Mouse (Mus musculus) fibroblast of lung, adult 2 months (primary cell): Measurements from ENCODE around the gene Cd8a.

Experiments used
- DNase-seq: peaks from one replicate; pipeline ENCODE4 v3.0.0-alpha.2; 2011; ENCODE audit warnings: low read depth

Gene Cd8a

GRCm38 (mm10) chr6:71371085-71371605 lies 2.1 kb upstream of the Cd8a start:
- DNase-seq, result no peak

GRCm38 (mm10) chr6:71372041-71372720 lies 1.0 kb upstream of the Cd8a start:
- no peak for DNase-seq

- DNase-seq, result no peak
Measured at GRCm38 (mm10) chr6:71374311-71374829, 1.1 kb downstream of the Cd8a start.

DNA sequence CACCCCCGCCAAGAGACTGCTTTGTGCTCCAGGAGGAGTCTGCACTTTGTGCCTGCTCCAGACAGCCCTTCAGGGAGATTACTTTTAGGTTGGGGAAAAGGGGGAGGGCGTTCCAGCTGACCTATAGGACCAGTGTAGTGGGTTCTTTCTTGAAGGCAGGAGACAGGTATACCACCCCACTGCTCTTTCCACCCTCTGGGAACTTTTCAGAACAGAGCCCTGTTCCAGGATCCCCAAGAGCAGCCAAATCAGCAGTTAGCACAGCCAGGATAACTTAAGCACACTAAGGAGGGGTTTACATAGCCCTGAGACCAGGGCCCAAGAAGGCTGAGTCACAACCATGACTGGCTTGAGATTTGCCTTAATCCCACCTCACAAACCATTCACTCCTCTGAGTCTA lies 1.7 kb downstream of the Cd8a start:
- no peak for DNase-seq

GRCm38 (mm10) chr6:71376711-71377110 lies 3.5 kb downstream of the Cd8a start:
- no peak for DNase-seq

DNA sequence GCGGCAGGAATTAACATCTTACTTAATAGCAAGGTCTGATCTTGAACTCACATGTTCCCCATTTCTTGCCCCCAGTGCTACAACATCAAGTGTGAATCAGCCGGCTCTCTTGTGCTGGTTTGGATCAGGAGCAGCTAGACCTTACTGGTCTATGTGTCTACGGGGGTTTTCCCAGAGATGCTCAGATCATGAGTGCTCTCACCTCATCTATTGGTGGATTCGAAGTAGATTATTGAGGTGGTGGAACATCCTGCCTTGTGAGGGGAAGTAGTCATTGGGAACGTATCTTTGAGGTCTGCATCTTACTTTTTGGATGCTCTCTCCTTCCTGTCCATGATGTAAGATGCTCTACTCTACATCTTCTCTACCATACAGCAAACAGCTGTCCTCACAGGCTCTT lies 8.4 kb downstream of the Cd8a start:
- no peak for DNase-seq

GRCm38 (mm10) chr6:71390496-71390895 lies 17.3 kb downstream of the Cd8a start:
- no peak for DNase-seq

- no peak for DNase-seq
Measured at GRCm38 (mm10) chr6:71396016-71396415, 22.8 kb downstream of the Cd8a start.

- no peak for DNase-seq
Measured at GRCm38 (mm10) chr6:71396761-71397160, 23.5 kb downstream of the Cd8a start.

DNA sequence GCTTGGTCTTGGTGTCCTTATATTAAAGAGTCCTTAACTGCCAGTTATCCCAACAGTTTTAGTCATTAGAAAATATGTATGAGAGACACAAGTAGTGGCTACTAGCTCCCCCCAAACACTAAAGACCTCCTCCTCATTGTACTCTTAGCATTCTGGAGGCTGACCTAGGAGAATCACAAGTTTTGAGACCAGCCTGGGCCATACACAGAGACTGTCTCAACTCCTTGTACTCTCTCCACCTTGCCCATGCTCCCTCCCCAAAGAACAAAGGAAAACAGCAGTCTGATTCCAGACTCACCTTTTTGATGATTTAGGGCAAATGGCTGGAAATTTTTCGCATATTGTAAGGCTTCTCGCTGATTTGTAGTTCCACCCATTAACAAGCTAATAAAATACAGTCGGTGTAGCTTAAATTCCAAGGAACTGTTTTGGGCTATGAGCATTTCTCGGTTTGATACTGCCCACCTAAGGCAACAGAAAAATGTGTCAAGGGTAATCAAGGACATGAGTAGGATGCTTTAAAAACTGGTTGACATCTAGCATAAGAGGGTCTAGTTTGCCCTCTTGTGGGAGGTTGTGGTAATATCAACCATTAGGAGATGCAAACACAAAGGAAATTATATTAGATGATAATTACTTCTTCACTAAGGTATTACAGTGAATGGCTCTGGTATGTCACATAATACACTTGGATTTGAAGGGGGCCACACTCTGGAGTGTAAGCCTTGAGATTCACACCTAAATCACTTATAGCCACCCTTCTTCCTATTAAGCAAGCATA lies 25.8 kb downstream of the Cd8a start:
- DNase-seq, result peak; percentile 13

GRCm38 (mm10) chr6:71414624-71415023 lies 41.4 kb downstream of the Cd8a start:
- DNase-seq, result no peak

GRCm38 (mm10) chr6:71415446-71415845 lies 42.2 kb downstream of the Cd8a start:
- DNase-seq, result no peak

- DNase-seq, result peak; percentile 89
Measured at GRCm38 (mm10) chr6:71418874-71419273, 45.6 kb downstream of the Cd8a start.

- DNase-seq, result no peak
Measured at GRCm38 (mm10) chr6:71420848-71421247, 47.6 kb downstream of the Cd8a start.

DNA sequence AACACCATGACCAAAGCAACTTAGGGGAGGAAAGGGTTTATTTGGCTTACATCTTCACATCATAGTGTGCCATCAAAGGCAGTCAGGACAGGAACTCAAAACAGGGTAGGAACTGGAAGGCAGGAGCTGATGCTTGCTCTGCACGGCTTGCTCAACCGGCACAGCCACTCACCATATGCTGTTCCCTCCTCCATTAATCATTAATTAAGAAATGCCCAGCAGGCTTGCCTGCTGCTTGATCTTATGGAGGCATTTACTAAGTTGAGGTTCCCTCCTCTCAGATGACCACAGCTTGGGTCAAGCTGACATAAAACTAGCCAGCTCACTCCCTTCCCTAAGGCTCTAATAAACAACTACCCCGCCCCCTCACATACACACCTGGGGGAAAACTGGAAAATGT lies 48.9 kb downstream of the Cd8a start:
- DNase-seq, result no peak

DNA sequence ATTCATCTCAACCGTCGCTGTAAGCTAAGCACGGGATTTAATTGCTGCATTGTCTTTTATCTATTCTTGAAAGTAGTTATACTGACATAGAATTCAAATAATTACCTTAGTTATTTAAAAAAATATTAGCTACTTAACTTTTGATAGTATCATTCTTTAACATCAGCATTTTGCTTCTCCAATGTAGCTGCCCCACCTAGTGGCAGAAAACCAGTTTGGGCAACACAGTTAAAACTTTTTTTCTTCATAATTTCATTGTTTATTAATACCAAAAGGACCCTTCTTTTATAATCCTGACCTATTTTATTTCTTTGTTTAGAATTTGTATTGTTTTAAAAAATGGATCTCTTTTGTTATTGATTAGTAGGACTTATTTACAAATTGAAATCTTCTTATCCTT lies 49.9 kb downstream of the Cd8a start:
- no peak for DNase-seq

DNA sequence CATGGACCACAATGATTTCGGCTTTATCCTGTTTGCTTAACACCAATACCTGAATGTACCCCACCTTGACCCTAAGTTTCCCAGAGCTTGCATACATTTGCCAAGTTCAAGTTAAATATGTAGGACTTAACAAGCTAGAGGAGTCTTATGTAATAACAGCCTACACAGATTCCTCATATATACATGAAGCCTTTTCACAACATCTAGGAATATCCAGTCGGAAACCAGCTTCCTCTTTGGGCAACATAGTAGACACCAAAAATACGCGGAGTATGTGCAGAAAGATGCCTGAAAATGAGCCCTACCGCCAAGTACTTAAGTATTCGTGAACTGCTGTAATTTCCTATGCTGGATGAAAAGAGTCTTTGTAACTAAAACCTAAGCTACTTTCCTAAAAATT lies 52.5 kb downstream of the Cd8a start:
- DNase-seq, result no peak

DNA sequence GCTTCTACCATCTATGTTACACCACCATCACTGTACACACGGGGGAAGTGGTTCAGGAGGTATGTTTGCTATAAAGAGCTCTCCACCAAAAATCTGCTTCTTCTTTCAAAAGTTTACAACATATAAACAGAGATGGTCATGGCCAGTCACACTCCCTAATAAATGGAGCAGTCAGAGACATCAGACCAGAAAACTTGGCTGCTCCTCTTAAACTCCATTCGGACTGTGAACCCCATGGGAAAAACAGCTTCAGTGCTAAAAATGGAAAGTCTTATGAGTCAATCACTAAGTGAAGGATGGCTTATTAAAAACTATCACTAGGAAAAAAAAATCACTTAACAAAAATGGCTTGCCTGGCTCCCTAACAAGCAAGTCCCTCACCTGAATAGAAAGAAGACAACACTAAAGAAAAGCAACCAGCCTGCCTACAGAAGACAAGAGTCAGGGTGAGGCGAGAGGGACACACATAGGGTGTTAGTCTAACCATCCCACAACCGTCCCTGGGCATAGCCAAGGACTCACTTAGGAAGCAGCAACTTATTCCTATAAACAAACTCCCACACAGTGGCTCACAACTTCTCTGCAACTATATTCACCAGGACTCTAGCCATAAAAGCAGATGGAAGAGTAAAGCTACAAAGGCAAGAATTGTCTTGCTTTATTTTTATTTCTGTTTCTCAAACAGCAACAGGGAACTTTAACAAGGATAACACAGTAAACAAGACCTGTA lies 54.9 kb downstream of the Cd8a start:
- DNase-seq, result no peak
